11 mouse cellular contexts compared by ENCODE assay signal in the genomic region with DNA sequence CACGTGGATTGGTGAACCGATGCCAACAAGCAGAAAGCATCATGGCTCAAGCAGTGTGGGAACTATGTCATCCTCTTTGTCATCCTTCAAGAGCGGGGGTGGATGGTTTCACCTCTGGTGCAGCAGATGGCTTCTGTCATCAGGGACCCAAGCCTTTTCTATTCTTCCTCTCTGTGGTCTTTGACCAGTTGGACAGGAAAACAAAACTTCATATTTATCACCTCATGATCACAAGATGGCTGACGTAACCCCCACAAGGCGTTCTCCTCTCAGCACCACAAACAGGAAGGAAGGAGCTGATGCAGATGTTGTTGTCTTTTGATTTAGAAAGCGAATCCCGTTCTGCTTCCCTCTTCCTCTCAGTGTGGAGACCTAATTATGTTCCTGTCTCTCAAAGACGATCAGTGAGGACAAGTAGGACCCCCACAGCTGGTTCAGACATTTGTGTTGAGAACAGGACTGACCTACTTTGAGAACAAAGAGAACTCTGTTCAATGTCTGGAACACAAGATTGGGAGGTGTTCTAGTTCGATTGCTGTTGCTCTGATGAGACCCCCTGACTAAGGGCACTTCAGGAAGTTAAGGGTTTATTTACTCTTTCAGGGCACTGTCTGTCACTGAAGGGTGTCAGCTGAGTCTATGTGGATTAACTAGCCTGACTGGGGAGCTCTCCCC. TPM values are rescaled to one million over a fixed set of nuclear protein-coding genes. Genes with fewer than 3 reads are reported as not detected.
DNase-seq lines count a peak whose midpoint lies in the region; ATAC-seq lines count a peak whose summit lies in the region.
"Had no signal": no experiment of that assay in that cellular context is flagged by ENCODE, and none has a peak within 500 bp of the region (broad histone marks: within the 10 kb centered on the region; RNA-seq: fewer than 3 reads in every experiment).

No protein-coding gene starts in this region.

- 0 out of 2 replicates have a peak, but pooled peaks cover 7% of the 10 kb centered on the region for H3K4me1 ChIP-seq in heart, embryonic 10.5 days
- no peaks in the 10 kb centered on the region for H3K4me1 ChIP-seq in intestine, embryonic 16.5 days (ENCODE audit: control insufficient read depth, insufficient read depth, low read length)
- no peaks in the 10 kb centered on the region for H3K4me1 ChIP-seq in forebrain, embryonic 12.5 days
- H3K4me1 ChIP-seq: embryonic facial prominence, embryonic 15.5 days; hindbrain, embryonic 13.5 days had no signal

- no peaks in the 10 kb centered on the region for H3K36me3 ChIP-seq in heart, embryonic 10.5 days
- H3K36me3 ChIP-seq in intestine, embryonic 16.5 days (ENCODE audit: control insufficient read depth, insufficient read depth, low read length): no peaks in the 10 kb centered on the region
- H3K36me3 ChIP-seq in forebrain, embryonic 12.5 days (replicated peaks): no peaks in the 10 kb centered on the region
- H3K36me3 ChIP-seq: embryonic facial prominence, embryonic 15.5 days; hindbrain, embryonic 13.5 days had no signal

- no peak overlapping the region for H3K4me3 ChIP-seq in heart, embryonic 10.5 days
- H3K4me3 ChIP-seq in intestine, embryonic 16.5 days (ENCODE audit: low read length): no peak overlapping the region
- no peak overlapping the region for H3K4me3 ChIP-seq in forebrain, embryonic 12.5 days (replicated peaks)
- H3K4me3 ChIP-seq: embryonic facial prominence, embryonic 15.5 days; hindbrain, embryonic 13.5 days had no signal

- no peak overlapping the region for H3K9ac ChIP-seq in intestine, embryonic 16.5 days (ENCODE audit: low read depth, low read length)
- H3K9ac ChIP-seq in forebrain, embryonic 12.5 days: no peak overlapping the region
- H3K9ac ChIP-seq: embryonic facial prominence, embryonic 15.5 days; hindbrain, embryonic 13.5 days had no signal

- peaks cover 56% of the 10 kb centered on the region for H3K27me3 ChIP-seq in heart, embryonic 10.5 days (ENCODE audit: insufficient read depth, poor library complexity, severe bottlenecking)
- no peaks in the 10 kb centered on the region for H3K27me3 ChIP-seq in intestine, embryonic 16.5 days (replicated peaks; ENCODE audit: control insufficient read depth, insufficient read depth, low read length)
- no peaks in the 10 kb centered on the region for H3K27me3 ChIP-seq in forebrain, embryonic 12.5 days
- H3K27me3 ChIP-seq: embryonic facial prominence, embryonic 15.5 days; hindbrain, embryonic 13.5 days had no signal

- WGBS in heart, embryonic 10.5 days: 68% methylated on average over 9 of the region's 9 CpGs
- WGBS in intestine, embryonic 16.5 days: 72% methylated on average over 9 of the region's 9 CpGs
- 80% methylated on average over 9 of the region's 9 CpGs for WGBS in forebrain, embryonic 12.5 days

- DNase-seq in heart, adult 11 months: peak; percentile 97
- DNase-seq in heart, embryonic 10.5 days (ENCODE audit: low spot score): no peak
- DNase-seq in retina, postnatal 1 day: peak; percentile 63
- no peak for DNase-seq in retina, embryonic 14.5 days (ENCODE audit: low spot score)
- DNase-seq in induced T-regulatory cell, adult 2 months (ENCODE audit: low read depth): peak; percentile 75
- DNase-seq in natural killer cell, adult 2 months (ENCODE audit: low spot score in 2 of 2): peak; percentile 81 to 88
- DNase-seq: cerebellum, adult 11 months had no signal

- H3K4me2 ChIP-seq in intestine, embryonic 16.5 days (ENCODE audit: low read depth, low read length): no peak overlapping the region
- no peak overlapping the region for H3K4me2 ChIP-seq in forebrain, embryonic 12.5 days
- H3K4me2 ChIP-seq: embryonic facial prominence, embryonic 15.5 days; hindbrain, embryonic 13.5 days had no signal

- no peak for ATAC-seq in intestine, embryonic 16.5 days
- no peak for ATAC-seq in forebrain, embryonic 12.5 days (ENCODE audit: low FRiP score)

- H3K9me3 ChIP-seq in heart, embryonic 10.5 days: no peaks in the 10 kb centered on the region
- no peaks in the 10 kb centered on the region; the same call in 1 of the 2 replicates for H3K9me3 ChIP-seq in intestine, embryonic 16.5 days (ENCODE audit: control insufficient read depth, low read length)
- H3K9me3 ChIP-seq in forebrain, embryonic 12.5 days: 0 out of 2 replicates have a peak, but pooled peaks cover 5% of the 10 kb centered on the region
- H3K9me3 ChIP-seq: embryonic facial prominence, embryonic 15.5 days; hindbrain, embryonic 13.5 days had no signal

- H3K27ac ChIP-seq in heart, embryonic 10.5 days: no peak overlapping the region
- no peak overlapping the region for H3K27ac ChIP-seq in intestine, embryonic 16.5 days (ENCODE audit: low read length)
- H3K27ac ChIP-seq in forebrain, embryonic 12.5 days: no peak overlapping the region
- H3K27ac ChIP-seq: embryonic facial prominence, embryonic 15.5 days; hindbrain, embryonic 13.5 days had no signal

RNA-seq across cellular contexts. Expression of a gene that starts 41.4 kb away (rescaled TPM):
- polyA plus RNA-seq in heart, embryonic 10.5 days (2016; fragmentation: Nextera tagmentation; extraction: Ambion mirVana): 1.0 and 2.5 TPM in 2 replicates
- polyA plus RNA-seq in intestine, embryonic 16.5 days (2015; fragmentation: Nextera tagmentation; extraction: Ambion mirVana): 1.9 and 2.3 TPM in 2 replicates
- 2.3 and 2.7 TPM in 2 replicates for polyA plus RNA-seq in forebrain, embryonic 12.5 days (2016; fragmentation: Nextera tagmentation; extraction: Ambion mirVana)

Comparison
In these comparisons a context has a peak if more than half of its experiments do, and no peak if none do; other contexts are left out.
1. DNase-seq: peak in heart, adult 11 months (single experiment), retina, postnatal 1 day (single experiment), induced T-regulatory cell, adult 2 months (single experiment) and natural killer cell, adult 2 months (2 of 2); none in heart, embryonic 10.5 days (single experiment) and retina, embryonic 14.5 days (single experiment).